Mouse (Mus musculus): ENCODE measurements at regions not wholly inside any gene's neighbourhood (a gene's known extent, or its start where the extent isn't known, plus 50 kb on each side); places are given as distances from the start of the nearest gene placed in this dataset.
A peak's percentile ranks its signal among the peaks of the same experiment; 100 is the strongest.

GRCm38 (mm10) chr3:120761223-120761622 lies 410.3 kb downstream of the Rwdd3 start:
- ATAC-seq (ENCODE audit: low TSS enrichment): no peak

- no peak for ATAC-seq (ENCODE audit: low TSS enrichment)
Measured at GRCm38 (mm10) chr3:120748513-120748912, 423.0 kb downstream of the Rwdd3 start.

DNA sequence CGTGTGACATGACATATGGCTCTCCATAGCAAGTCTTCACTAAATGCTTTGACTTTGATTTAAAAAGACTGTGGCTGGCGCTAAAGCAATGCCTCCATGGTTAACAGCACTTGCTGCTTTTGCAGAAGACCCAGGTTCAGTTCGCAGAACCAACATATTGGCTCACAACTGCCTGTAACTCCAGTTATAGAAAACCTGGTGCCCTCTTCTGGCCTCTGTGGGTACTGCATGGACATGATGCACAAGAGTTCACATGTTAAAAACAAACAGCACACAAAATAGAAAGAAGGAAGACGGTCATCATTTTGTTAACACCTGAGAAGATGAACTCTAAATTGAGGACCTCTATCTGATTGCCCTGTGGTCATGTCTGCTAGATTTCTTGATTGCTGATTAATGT lies 423.8 kb downstream of the Rwdd3 start:
- ATAC-seq (ENCODE audit: low TSS enrichment): no peak

- ATAC-seq (ENCODE audit: low TSS enrichment): no peak
Measured at GRCm38 (mm10) chr3:120733332-120733731, 438.2 kb downstream of the Rwdd3 start.

GRCm38 (mm10) chr3:120732391-120732790 lies 439.1 kb downstream of the Rwdd3 start:
- no peak for ATAC-seq (ENCODE audit: low TSS enrichment)

DNA sequence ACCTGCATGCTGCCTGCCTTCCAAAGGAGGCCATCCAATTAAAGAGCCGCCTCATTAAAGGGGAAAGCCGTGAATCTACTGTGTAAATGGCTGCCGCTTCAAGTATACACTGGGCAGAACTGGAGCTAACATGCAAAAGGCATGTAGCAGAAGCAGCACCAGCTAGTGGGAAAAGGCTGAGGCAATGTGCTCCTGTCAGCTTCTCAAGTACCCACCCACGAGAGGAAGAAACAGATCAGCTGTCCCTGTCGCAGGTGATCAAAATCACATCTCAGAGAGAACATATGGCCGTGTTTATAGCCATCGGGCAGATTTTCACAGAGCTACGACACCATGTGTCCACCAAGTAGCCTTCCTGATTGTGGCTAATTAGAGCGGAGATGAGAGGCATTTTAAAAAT lies 440.2 kb downstream of the Rwdd3 start:
- peak; percentile 72 for ATAC-seq (ENCODE audit: low TSS enrichment)

GRCm38 (mm10) chr3:120730225-120730624 lies 441.3 kb downstream of the Rwdd3 start:
- no peak for ATAC-seq (ENCODE audit: low TSS enrichment)

DNA sequence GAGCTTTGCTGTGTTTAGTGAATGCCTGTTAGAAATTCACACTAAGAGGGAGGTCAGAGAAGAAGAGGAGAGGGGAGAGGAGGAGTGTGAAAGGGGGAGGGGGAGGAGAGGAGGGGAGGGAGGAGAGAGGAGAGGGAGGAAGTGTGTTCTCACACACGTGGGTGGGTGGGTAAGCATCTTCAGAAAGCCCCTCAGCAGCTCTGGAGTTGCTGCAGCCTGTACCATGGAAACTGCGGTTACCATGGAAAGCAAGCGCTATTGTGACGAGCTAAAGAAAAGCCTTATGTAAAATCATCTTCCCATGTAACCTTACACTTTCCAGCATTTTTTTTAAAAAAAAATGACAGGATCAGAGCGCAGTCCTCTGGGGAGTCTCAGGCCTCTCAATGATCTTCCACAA lies 441.8 kb downstream of the Rwdd3 start:
- peak; percentile 95 for ATAC-seq (ENCODE audit: low TSS enrichment)

DNA sequence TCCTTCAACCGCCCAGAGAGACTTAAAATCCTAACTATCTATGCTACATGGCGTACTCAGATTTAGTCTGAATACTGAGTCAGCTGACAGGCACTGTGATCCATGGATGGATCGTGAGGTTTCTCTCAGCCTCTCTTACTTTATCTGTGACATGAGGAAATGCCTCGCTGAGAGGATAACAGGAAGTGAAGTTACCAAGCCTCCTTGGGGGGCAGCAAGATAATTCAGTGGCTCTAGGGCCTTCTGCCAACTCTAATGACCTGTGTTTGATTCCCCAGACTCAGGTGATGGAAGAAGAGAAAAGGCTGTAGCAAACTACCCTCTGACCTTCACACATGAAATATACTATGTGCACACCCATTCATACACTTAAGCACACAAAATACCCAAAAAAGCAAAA lies 486.3 kb downstream of the Rwdd3 start:
- ATAC-seq (ENCODE audit: low TSS enrichment): no peak

GRCm38 (mm10) chr3:120675906-120676305 lies 495.6 kb downstream of the Rwdd3 start:
- ATAC-seq (ENCODE audit: low TSS enrichment): no peak

- ATAC-seq (ENCODE audit: low TSS enrichment): no peak
Measured at GRCm38 (mm10) chr3:120668654-120669053, 502.8 kb downstream of the Rwdd3 start.

DNA sequence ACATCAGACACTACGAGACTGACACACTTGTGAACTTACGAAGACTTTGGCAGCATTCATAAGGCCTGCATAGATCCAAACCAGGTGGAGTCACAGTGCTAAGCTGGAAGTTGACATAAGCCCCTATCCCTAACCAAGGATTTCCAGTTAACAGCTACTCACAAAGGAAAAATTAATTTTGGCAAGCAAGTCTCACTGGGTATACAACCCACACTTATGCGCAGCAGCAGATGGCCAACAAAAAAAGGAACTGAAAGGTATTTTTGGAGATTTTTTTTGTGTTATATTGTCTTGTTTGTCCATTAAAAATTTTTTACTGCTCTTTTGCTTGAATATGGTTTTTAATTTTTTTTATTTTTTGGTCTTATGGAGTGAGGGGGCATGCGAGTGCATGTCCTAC lies 509.0 kb downstream of the Rwdd3 start:
- ATAC-seq (ENCODE audit: low TSS enrichment): peak; percentile 76

DNA sequence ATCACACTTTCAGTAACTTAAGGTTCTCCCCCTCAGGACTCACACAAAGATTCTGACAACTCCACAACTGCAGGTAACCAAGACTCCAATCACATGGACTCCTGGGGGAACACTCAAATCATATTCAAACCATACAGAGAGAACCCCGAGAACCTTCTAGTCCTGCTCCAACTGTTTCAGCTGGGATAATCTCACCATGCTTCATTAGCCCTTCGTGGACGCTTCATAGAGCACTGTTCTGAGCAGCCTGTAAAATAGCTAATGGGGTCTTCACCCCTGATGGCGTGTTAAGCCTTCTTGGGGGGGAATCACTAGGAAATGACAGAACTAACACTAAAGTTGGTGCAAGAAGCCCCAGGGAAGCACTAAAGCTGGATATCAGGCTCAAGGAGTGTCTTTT lies 510.7 kb downstream of the Rwdd3 start:
- no peak for ATAC-seq (ENCODE audit: low TSS enrichment)

- ATAC-seq (ENCODE audit: low TSS enrichment): no peak
Measured at GRCm38 (mm10) chr3:120649047-120649868, 522.2 kb downstream of the Rwdd3 start.

DNA sequence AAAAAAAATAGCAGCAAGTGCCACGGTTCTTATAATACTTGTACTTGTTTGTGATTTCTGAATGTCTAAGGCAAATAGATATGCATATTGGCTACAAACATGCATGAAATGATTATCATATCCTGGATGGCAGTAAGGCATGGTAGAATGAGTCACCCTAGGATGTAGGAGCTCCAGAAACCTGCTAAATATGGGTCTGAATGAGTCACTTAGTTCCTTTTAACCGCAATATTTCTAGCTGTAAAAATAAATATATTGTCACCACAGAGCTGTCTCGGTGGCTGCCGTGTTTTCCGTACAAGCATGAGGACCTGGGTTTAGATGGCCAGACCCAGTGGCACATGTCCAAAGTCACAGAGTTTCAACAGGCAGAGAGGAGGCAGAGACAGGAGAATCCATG lies 523.1 kb downstream of the Rwdd3 start:
- peak; percentile 98 for ATAC-seq (ENCODE audit: low TSS enrichment)

- ATAC-seq (ENCODE audit: low TSS enrichment): peak; percentile 99
Measured at GRCm38 (mm10) chr3:120636669-120637305, 534.7 kb downstream of the Rwdd3 start.

- no peak for ATAC-seq (ENCODE audit: low TSS enrichment)
Measured at GRCm38 (mm10) chr3:120618358-120618757, 553.1 kb downstream of the Rwdd3 start.

DNA sequence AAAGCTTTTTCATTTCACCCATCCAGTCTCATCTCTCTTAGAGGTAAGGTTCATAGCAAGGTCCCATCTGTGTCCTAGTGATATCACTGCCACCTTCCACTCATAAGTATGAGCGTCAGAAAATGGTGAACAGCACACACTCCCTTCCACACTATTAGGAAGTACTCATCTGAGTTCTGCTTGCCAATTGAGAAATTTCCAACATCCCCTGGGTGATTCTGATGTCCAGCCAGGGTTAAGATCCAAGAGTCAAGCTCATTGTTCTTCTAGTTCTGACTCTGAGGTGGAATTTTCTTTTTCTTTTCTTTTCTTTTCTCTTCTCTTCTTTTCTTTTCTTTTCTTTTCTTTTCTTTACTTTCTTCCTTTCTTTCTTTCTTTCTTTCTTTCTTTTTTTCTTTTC lies 577.3 kb downstream of the Rwdd3 start:
- ATAC-seq (ENCODE audit: low TSS enrichment): no peak

DNA sequence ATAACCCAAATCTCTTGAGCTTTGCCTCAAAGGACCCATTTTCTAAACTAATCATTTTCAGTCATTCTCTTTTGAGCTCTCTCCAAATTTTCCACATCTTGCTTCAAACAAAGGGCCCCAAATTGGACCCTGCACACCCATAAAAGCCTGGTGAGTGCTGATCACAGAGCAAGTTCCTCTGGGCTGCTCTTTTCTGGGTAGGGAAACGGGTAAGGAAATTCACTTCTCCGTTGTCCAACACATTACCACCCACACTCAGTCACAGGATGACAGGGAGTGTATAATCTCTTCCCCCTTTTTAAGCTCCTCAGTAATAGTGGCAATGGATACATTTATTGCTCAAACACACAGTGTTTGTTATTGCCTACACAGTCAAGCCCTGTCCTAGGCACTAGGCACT lies 580.3 kb downstream of the Rwdd3 start:
- peak; percentile 52; the same call in 1 of the 2 replicates for ATAC-seq (ENCODE audit: low TSS enrichment)

- peak; percentile 92 for ATAC-seq (ENCODE audit: low TSS enrichment)
Measured at GRCm38 (mm10) chr3:120570806-120571425, 600.6 kb downstream of the Rwdd3 start.

- peak; percentile 88 for ATAC-seq (ENCODE audit: low TSS enrichment)
Measured at GRCm38 (mm10) chr3:120541556-120542476, 629.7 kb downstream of the Rwdd3 start.

DNA sequence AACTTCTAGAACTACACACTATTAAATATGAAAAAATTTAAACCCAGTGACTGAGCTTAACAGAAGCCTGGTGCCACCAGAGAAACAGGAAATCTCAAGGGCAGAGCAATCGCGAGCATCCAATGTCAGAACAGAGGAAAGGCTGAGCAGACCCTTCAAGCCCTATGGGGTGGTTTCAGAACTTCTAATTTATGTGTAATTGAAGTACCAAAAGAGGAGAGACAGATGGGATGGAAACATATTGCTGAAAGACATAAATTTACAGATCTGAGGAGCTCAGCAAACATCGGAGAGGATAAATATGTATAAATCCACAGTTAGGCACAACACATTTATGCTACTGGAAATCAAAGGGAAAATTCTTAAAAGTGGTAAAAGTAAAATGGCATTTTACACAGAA lies 637.6 kb downstream of the Rwdd3 start:
- ATAC-seq (ENCODE audit: low TSS enrichment): no peak

All from frontal cortex, adult (tissue).